Mouse (Mus musculus) limb, embryonic 15.5 days (tissue): ENCODE measurements around the gene Fbxo47. TPM values are rescaled to one million over a fixed set of nuclear protein-coding genes. Genes with fewer than 3 reads are reported as not detected.

ENCODE experiments used
- ATAC-seq: fragments of 200-750 bp; cut with Nextera tagmentation; 2 replicates; pipeline ENCODE4 v1.8.0; 2017; ENCODE audit warnings: low read depth, moderate TSS enrichment; ENCODE audit not compliant: insufficient number of reproducible peaks, low FRiP score, low TSS enrichment
- H3K27ac ChIP-seq: fragments of 300-500 bp; sonication (generic); 2 replicates; pipeline ENCODE4 v1.5.1; 2015; ENCODE audit warnings: moderate library complexity, mild to moderate bottlenecking, inconsistent platforms
- H3K27me3 ChIP-seq: fragments of 300-500 bp; sonication (generic); 2 replicates; pipeline ENCODE4 v1.6.1; 2015; ENCODE audit warnings: inconsistent platforms
- H3K36me3 ChIP-seq: fragments of 300-500 bp; sonication (generic); 2 replicates; pipeline ENCODE4 v1.6.1; 2015; ENCODE audit warnings: inconsistent platforms
- H3K4me1 ChIP-seq: fragments of 300-500 bp; sonication (generic); 2 replicates; pipeline ENCODE4 v1.6.1; 2015; ENCODE audit warnings: inconsistent platforms
- H3K4me2 ChIP-seq: fragments of 300-500 bp; sonication (generic); 2 replicates; pipeline ENCODE4 v1.6.1; 2015; ENCODE audit warnings: mild to moderate bottlenecking, inconsistent platforms
- H3K4me3 ChIP-seq: fragments of 300-500 bp; sonication (generic); 2 replicates; pipeline ENCODE4 v1.5.1; 2015; ENCODE audit warnings: mild to moderate bottlenecking, inconsistent platforms
- H3K9ac ChIP-seq: fragments of 300-500 bp; sonication (generic); 2 replicates; pipeline ENCODE4 v1.6.1; 2015; ENCODE audit warnings: inconsistent platforms
- H3K9me3 ChIP-seq: fragments of 300-500 bp; sonication (generic); 2 replicates; pipeline ENCODE4 v1.6.1; 2016; ENCODE audit warnings: inconsistent platforms
- WGBS: fragments of 180-500 bp; shearing (Covaris S2); methylation state at CpG from one replicate; pipeline ENCODE4 v1.1.7; 2015; 5-methylcytosine and 5-hydroxymethylcytosine counted together
- polyA plus RNA-seq: library from polyadenylated mRNA; unstranded; fragments of >200 nt; fragmentation: Nextera tagmentation; extraction: Ambion mirVana; gene quantifications from 2 replicates; pipeline ENCODE4 v1.2.1, GENCODE M21; 2015

Fbxo47 gene
- polyA plus RNA-seq, 1 experiment from 2014 or later: 0.74 TPM

DNA sequence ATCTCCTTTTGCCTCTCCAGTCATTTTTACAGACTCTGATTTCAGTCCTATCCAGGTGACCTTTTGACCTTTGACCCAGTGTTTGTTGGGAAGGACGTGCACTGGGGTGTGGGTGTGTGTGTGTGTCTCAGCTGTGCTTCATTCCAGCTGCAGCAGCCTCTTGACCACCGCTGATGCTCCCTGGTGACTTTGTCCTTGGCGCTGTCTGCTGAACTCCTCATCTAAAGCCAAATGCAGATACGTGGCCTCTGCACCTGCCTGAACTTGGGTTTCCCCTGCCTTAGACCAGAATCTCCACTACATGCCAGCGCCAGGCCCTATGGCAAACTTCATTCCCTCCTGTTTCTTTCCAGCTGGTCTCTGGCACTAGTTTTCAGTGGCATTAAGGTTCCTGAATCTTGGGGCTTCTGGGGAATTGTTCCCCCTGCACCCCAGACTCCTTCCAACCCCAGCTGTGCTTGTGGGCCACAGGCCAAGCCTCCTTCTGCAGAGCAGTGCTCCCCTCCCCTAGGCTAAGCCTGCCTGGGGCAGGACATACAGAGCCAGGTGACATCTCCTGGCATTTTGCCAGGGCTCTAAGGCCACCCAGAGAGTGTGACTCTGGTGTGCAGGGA is 75.2 kb downstream of the Fbxo47 start:
- peaks cover 40% of the 10 kb centered on the region for H3K36me3 ChIP-seq
- no peak overlapping the region for H3K4me3 ChIP-seq
- no peak overlapping the region for H3K9ac ChIP-seq
- WGBS: 35% methylated on average over 5 of the region's 5 CpGs
- no peak for ATAC-seq
- no peaks in the 10 kb centered on the region for H3K27me3 ChIP-seq
- H3K4me1 ChIP-seq: peaks cover 94% of the 10 kb centered on the region
- 0 out of 2 replicates have a peak overlapping the region, but pooled peaks have one; percentile 18 for H3K27ac ChIP-seq
- no peaks in the 10 kb centered on the region for H3K9me3 ChIP-seq
- no peak overlapping the region for H3K4me2 ChIP-seq

DNA sequence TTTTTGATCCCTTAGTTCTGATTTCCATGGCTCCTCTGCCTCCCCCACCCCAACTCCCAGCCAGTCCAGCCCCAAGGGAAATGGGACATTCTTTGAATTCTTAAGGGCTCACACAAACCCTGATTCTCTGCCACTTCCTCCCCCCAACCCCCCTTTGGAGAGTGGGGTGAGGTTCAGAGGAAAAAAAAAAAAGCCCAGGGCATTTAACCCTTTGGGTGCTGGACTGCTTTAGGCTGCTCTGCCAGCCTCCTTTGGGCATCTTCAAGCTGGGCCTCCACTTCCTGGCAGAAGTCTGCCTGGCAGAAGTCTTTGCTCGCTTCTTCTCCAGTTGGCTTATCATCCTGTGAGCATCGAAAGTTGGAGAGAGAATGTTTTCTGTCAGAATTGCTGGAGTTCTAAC is 75.9 kb downstream of the Fbxo47 start:
- Histone ChIP-seq H3K27me3 (no peaks in the 10 kb centered on the region), H3K9ac (no peak overlapping the region), H3K36me3 (peaks cover 35% of the 10 kb centered on the region), H3K27ac (peak overlapping the region; percentile 0; the same call in 1 of the 2 replicates), H3K4me2 (no peak overlapping the region), H3K4me1 (peaks cover 90% of the 10 kb centered on the region), H3K9me3 (no peaks in the 10 kb centered on the region), H3K4me3 (no peak overlapping the region)
- ATAC-seq: no peak
- 54% methylated on average over 2 of the region's 2 CpGs for WGBS

DNA sequence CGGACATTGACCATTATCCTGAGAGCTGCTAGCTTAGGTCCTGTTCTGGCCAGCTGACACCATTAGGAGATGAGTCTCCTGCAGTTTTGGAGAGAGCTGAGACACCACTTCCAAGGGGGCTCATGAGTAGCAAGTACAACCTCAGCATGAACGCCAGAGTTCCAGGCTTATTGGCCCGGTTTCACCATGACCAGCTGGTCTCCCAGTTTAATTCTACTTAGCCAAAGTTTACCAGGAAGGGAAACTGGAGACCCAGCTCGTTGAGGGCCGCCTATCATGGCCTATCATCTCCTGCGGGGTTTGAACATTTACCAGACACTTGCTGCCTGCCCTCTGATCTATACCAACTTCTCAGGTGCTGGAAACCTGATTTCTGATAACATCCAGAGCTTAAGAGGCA is 76.3 kb downstream of the Fbxo47 start:
- Histone ChIP-seq H3K4me1 (peaks cover 86% of the 10 kb centered on the region), H3K9ac (no peak overlapping the region), H3K4me3 (no peak overlapping the region), H3K27me3 (no peaks in the 10 kb centered on the region), H3K27ac (peak overlapping the region; percentile 0; the same call in 1 of the 2 replicates), H3K36me3 (peaks cover 32% of the 10 kb centered on the region), H3K4me2 (no peak overlapping the region), H3K9me3 (no peaks in the 10 kb centered on the region)
- no peak for ATAC-seq
- 28% methylated on average over 6 of the region's 6 CpGs for WGBS

DNA sequence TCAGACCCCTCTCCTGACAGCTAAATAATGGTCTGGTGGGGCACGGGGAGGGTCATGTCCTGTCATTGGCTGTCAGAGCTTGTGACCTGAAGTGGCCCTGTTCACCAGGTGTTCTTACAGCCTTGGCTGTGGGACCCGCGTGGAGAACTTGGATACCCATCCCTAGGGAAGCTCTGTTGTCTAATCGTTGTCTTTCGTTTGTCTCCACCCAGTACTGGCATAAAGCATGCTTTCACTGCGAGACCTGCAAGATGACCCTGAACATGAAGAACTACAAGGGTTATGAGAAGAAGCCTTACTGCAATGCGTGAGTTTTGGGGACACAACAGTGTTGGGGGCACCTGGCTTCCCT is 77.4 kb downstream of the Fbxo47 start:
- Histone ChIP-seq H3K4me2 (peak overlapping the region; percentile 48), H3K36me3 (peaks cover 35% of the 10 kb centered on the region), H3K27me3 (no peaks in the 10 kb centered on the region), H3K9ac (no peak overlapping the region), H3K4me3 (no peak overlapping the region), H3K4me1 (peaks cover 86% of the 10 kb centered on the region), H3K27ac (0 out of 2 replicates have a peak overlapping the region, but pooled peaks have one; percentile 78), H3K9me3 (no peaks in the 10 kb centered on the region)
- 76% methylated on average over 7 of the region's 7 CpGs for WGBS
- ATAC-seq: no peak

DNA sequence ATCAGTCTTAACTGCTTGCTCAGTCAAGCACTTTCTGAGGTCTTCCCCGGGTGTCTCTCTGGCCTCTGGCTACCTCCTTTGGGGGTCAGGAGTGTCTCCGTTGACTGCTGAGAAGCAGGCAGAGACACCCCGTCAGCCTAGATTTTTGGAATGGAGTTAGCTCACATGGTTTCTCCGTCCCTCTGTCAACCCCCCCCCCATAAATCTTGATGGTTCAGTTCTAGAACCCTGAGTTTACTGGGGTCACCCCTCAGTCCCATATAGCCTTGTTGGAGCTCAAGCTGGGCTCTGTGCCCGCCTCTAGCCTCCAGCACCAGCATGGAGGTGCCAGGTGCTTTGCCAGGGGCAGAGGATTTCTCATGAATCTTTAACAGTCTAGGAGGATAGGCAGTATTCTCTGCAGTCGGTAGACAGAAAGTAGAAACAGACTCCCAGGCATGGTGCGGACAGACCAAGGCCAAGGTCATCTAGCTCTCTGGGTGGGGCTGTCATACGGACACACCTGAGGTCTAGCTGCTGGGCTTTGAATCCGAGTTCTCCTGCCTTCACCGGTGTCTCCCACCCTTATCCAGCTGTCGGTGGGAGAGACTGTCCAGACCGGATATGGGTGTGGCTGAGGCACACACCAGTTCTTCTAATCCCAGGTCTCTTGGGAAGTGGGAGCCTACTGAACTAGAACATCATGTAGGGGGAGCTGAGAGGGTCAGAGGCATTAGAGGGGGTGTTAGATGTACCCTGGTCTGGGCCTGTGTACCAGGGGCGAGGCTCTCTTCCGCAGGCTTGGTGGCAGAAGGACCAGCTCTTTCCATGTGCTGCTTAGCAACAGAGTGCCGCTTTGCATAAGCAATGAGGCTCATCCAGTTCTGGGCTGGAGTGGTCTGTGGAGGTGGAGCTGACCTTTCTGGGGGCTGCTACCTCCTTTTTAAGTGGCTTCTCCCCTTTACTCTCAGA is 78.0 kb downstream of the Fbxo47 start:
- peak overlapping the region; percentile 21 for H3K4me3 ChIP-seq

DNA sequence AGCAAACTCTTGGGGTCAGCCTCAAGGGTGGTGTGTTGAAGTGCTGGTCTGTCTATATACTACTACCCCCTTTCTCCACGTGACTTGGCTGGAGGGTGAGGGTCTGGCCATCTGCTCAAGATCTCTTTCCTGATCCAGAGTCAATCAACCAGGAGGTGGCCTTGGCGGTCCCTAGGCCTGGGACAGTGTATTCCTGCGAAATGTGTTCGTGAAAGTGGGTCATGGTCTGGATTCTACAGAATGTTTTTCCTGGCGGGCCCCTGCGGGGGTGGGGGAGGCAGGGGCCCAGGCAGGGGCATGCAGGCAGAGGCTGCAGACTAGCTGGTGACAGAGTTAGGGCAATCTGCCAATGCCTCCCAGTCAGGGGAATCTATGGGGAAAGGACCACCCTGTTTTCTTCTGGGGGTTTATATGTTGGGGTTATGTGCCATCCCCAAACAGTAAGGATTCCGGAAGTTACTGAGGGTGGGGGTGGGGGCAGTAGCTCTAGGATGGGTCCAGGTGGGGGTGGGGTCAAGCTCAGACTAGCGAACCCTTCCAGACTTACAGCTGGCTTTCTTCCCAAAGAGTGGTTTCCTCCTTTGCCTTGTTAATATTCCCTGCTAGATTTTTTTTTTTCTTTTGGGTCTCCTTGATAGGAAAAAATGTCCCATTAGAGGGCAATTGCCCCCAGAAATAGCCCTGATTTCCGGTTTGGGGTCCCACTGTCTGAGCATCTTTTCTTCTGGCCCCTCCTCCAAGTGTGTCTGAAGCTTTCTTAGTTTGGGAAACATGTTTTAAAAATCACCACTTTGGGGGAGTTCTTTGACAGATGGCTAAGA is 78.9 kb downstream of the Fbxo47 start:
- Histone ChIP-seq H3K9ac (no peak overlapping the region), H3K9me3 (no peaks in the 10 kb centered on the region), H3K27ac (peak overlapping the region; percentile 78), H3K4me3 (peak overlapping the region; percentile 21), H3K4me1 (peaks cover 81% of the 10 kb centered on the region), H3K4me2 (peak overlapping the region; percentile 48), H3K27me3 (no peaks in the 10 kb centered on the region), H3K36me3 (peaks cover 30% of the 10 kb centered on the region)
- 4% methylated on average over 9 of the region's 9 CpGs for WGBS
- peak; percentile 24 for ATAC-seq

More for the DNA sequence above, 78.0 kb downstream of the Fbxo47 start:
- H3K9ac ChIP-seq: no peak overlapping the region
- WGBS: 32% methylated on average over 15 of the region's 15 CpGs
- peak overlapping the region; percentile 78 for H3K27ac ChIP-seq
- no peaks in the 10 kb centered on the region for H3K9me3 ChIP-seq
- peak overlapping the region; percentile 48 for H3K4me2 ChIP-seq
- ATAC-seq: no peak
- H3K4me1 ChIP-seq: peaks cover 86% of the 10 kb centered on the region
- no peaks in the 10 kb centered on the region for H3K27me3 ChIP-seq
- peaks cover 35% of the 10 kb centered on the region for H3K36me3 ChIP-seq

DNA sequence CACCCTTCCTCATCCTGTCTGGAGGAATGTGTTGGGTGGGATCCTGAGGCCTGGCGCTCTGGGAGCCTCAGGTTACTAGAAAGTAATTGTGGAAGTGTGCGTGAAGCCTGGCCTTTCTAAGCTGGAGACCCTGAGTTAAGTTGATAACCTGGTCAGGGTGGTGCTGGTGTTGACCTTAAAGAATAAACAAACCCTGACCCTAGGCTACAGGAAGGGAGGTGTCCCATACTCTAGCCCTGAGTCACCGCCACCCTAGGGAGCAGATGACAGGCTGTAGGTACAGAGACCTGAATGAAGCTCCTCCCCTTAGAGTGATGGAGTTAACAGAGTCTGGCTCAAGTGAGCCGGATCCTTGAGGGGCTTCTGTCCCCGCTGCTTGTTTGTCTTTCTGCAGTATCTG is 80.1 kb downstream of the Fbxo47 start:
- no peaks in the 10 kb centered on the region for H3K9me3 ChIP-seq
- no peaks in the 10 kb centered on the region for H3K27me3 ChIP-seq
- H3K4me1 ChIP-seq: peaks cover 70% of the 10 kb centered on the region
- H3K36me3 ChIP-seq: peaks cover 21% of the 10 kb centered on the region
- no peak overlapping the region for H3K4me3 ChIP-seq
- ATAC-seq: no peak
- peak overlapping the region; percentile 78 for H3K27ac ChIP-seq
- H3K4me2 ChIP-seq: no peak overlapping the region
- H3K9ac ChIP-seq: no peak overlapping the region
- 63% methylated on average over 5 of the region's 5 CpGs for WGBS

Other genes with a start within 250 kb of the Fbxo47 start
- gene Mllt6, start 220.7 kb downstream of the Fbxo47 start, polyA plus RNA-seq: 2.4 and 2.6 TPM in 2 replicates
- gene Cisd3, start 198.3 kb downstream of the Fbxo47 start, polyA plus RNA-seq: 13.5 and 18.6 TPM in 2 replicates
- gene Pcgf2, start 183.7 kb downstream of the Fbxo47 start, polyA plus RNA-seq: 13.1 and 14.7 TPM in 2 replicates
- gene Psmb3, start 180.8 kb downstream of the Fbxo47 start, polyA plus RNA-seq: 413 and 414 TPM in 2 replicates
- 1.7 and 2.2 TPM in 2 replicates for gene Pip4k2b, start 139.4 kb downstream of the Fbxo47 start, polyA plus RNA-seq
- gene Cwc25, start 117.6 kb downstream of the Fbxo47 start, polyA plus RNA-seq: 17.3 and 19.1 TPM in 2 replicates
- gene 1700001P01Rik, start 108.2 kb downstream of the Fbxo47 start, polyA plus RNA-seq: 0.35 TPM in 1 of 2 replicates, not detected in the other
- 447 and 586 TPM in 2 replicates for gene Rpl23, start 101.7 kb downstream of the Fbxo47 start, polyA plus RNA-seq
- gene Lasp1, start 85.2 kb downstream of the Fbxo47 start, polyA plus RNA-seq: 128 and 131 TPM in 2 replicates
- gene B230217C12Rik, start 43.4 kb downstream of the Fbxo47 start, polyA plus RNA-seq: 4.5 and 5.3 TPM in 2 replicates
- 1.7 TPM in 2 replicates for gene Plxdc1, start 102.3 kb upstream of the Fbxo47 start, polyA plus RNA-seq
- gene Arl5c, start 112.0 kb upstream of the Fbxo47 start, polyA plus RNA-seq: 13.8 and 16.4 TPM in 2 replicates
- 19.6 and 31.1 TPM in 2 replicates for gene Cacnb1, start 138.9 kb upstream of the Fbxo47 start, polyA plus RNA-seq
- 1,005 and 1,062 TPM in 2 replicates for gene Rpl19, start 142.6 kb upstream of the Fbxo47 start, polyA plus RNA-seq
- gene Stac2, start 169.3 kb upstream of the Fbxo47 start, polyA plus RNA-seq: 0.68 TPM in 2 replicates